In the genomic region with DNA sequence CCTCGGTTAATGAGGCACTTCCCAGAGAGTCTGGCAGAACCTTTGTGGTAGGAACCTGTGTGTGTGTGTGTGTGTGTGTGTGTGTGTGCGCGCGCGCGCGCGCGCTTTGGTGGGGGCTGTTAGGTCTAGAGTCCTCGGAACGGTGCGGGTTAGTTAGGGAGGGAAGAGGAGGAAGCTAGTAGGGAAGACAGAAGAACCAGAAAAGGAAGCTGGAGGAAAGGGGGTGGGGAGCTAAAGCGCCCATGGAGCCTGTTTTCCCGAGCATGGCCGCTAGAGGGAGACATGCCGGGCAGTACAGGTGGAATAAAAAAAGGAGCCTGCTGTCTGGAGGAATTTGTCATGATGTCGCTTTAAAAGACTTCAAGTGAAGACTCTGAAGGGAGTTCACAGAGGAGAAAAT, we compare ENCODE assay signal across 8 mouse cellular contexts. TPM values are rescaled to one million over a fixed set of nuclear protein-coding genes. Genes with fewer than 3 reads are reported as not detected.
A peak's percentile ranks its signal among the peaks of the same experiment; 100 is the strongest.
DNase-seq lines count a peak whose midpoint lies in the region; ATAC-seq and TF ChIP-seq lines count a peak whose summit lies in the region.

No protein-coding gene starts in this region.

- no peaks in the 10 kb centered on the region for H3K4me1 ChIP-seq in cortical plate, adult 2 months (ENCODE audit: control insufficient read depth, insufficient read depth, low read length)
- peaks cover 15% of the 10 kb centered on the region for H3K4me1 ChIP-seq in limb, embryonic 12.5 days (replicated peaks)

- under 1% methylated on average over 17 of the region's 17 CpGs for WGBS in limb, embryonic 12.5 days

- ATAC-seq in limb, embryonic 12.5 days (ENCODE audit: insufficient number of reproducible peaks, insufficient read depth, low FRiP score, low TSS enrichment, low read depth): no peak

- H3K9me3 ChIP-seq in limb, embryonic 12.5 days: no peaks in the 10 kb centered on the region

- DNase-seq in lung, adult 18-20 months: peak; percentile 4 to 7
- no peak for DNase-seq in lung, postnatal 25 days (ENCODE audit: low spot score)
- DNase-seq in heart, adult 8-10 months (ENCODE audit: low spot score): peak; percentile 8
- peak; percentile 5 to 46 for DNase-seq in kidney, adult 8-10 months
- peak; percentile 18 for DNase-seq in thymus, postnatal 14 days

- H3K4me3 ChIP-seq in cortical plate, adult 2 months (ENCODE audit: insufficient read depth, low read length): no peak overlapping the region
- peak overlapping the region; percentile 29 for H3K4me3 ChIP-seq in limb, embryonic 12.5 days (replicated peaks)
- no peak overlapping the region for H3K4me3 ChIP-seq in myocyte

- no peak overlapping the region for H3ac ChIP-seq in myocyte (ENCODE audit: control insufficient read depth, insufficient read length)

- H3K36me3 ChIP-seq in limb, embryonic 12.5 days: no peaks in the 10 kb centered on the region
- H3K36me3 ChIP-seq in myocyte (ENCODE audit: control insufficient read depth, insufficient read depth): no peaks in the 10 kb centered on the region

- H3K4me2 ChIP-seq in limb, embryonic 12.5 days: peak overlapping the region; percentile 75
- H3K4me2 ChIP-seq in myocyte (ENCODE audit: low read depth): peak overlapping the region; percentile 76

- peaks cover 63% of the 10 kb centered on the region for H3K27me3 ChIP-seq in limb, embryonic 12.5 days
- no peaks in the 10 kb centered on the region for H3K27me3 ChIP-seq in myocyte (ENCODE audit: control insufficient read depth, insufficient read depth, insufficient read length)

- no peak for TF ChIP-seq POLR2A in cortical plate, adult 2 months (IDR thresholded peaks at IDR 0.05; ENCODE audit: extremely low read depth, insufficient read depth, low read length)
- TF ChIP-seq POLR2A in myocyte (IDR thresholded peaks at IDR 0.05; ENCODE audit: insufficient read length, low read depth): no peak

- H3K27ac ChIP-seq in cortical plate, adult 2 months (ENCODE audit: insufficient read depth, low read length): no peak overlapping the region
- H3K27ac ChIP-seq in limb, embryonic 12.5 days: no peak overlapping the region

- no peaks in the 10 kb centered on the region for H3K79me2 ChIP-seq in myocyte (ENCODE audit: control insufficient read depth, insufficient read depth)

- no peak overlapping the region for H3K9ac ChIP-seq in limb, embryonic 12.5 days (replicated peaks)

- peak; percentile 75 for TF ChIP-seq CTCF in cortical plate, adult 2 months (IDR thresholded peaks at IDR 0.05; ENCODE audit: extremely low read depth, insufficient read depth, low read length)

TF ChIP-seq in myocyte, 11 proteins besides CTCF, POLR2A, EP300 and RAD21:
- TF ChIP-seq TCF3 (IDR thresholded peaks at IDR 0.05; ENCODE audit: insufficient read length, low read depth) (no peak), MYOD1 (IDR thresholded peaks at IDR 0.05; ENCODE audit: control insufficient read depth in 1 of 3, insufficient read length in 2 of 3, low read depth in 2 of 3) (no peak), MAX (IDR thresholded peaks at IDR 0.05; ENCODE audit: low read depth) (no peak), MYOG (IDR thresholded peaks at IDR 0.05; ENCODE audit: control insufficient read depth in 1 of 3, insufficient read depth in 1 of 3, insufficient read length in 2 of 3, low read depth in 2 of 3) (no peak)

RNA-seq across cellular contexts. Expression of gene Pcdh15, which starts 1.2 kb away (rescaled TPM):
- polyA plus RNA-seq in cortical plate, adult 2 months (2012; rRNA removed): 14.9 and 16.9 TPM in 2 replicates
- total RNA-seq in heart, adult 8-10 months (2022): 1 to 10 TPM in 1 of 4 experiments, under 1 TPM in 3; 0.69 to 1.2 (median 0.92) TPM
- 1.7 and 2.6 TPM in 2 replicates for polyA plus RNA-seq in limb, embryonic 12.5 days (2016; fragmentation: Nextera tagmentation; extraction: Ambion mirVana)
- polyA plus RNA-seq in myocyte (2012; fragmentation: generic; extraction: Trizol): 0.08 TPM
